Mouse (Mus musculus): ENCODE measurements around the gene Gnaq. TPM values are rescaled to one million over a fixed set of nuclear protein-coding genes. Genes with fewer than 3 reads are reported as not detected.

Gnaq gene
- polyA plus RNA-seq, 1 experiment: 8.1 TPM

DNA sequence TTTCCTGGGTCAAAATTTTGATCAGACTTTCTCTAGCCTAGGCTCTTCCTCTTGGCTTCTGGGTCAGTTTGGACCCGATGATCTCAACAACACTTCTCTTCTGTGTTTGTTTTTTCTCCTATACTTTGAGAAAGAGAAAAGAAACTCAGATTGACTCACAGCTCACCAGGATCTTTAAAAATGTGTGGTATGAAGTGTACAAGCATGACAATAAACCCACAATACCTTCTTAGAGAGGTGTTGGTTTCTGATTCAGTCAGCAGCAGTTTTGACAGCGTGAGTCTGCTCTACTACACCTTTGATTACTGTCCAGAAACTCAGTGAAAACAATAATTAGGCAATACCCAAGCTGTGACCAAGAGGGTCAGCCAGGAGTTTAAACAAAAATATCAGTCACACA lies 122.7 kb downstream of the Gnaq start:
- DNase-seq: no peak
- Histone ChIP-seq H3K36me3 (ENCODE audit: control insufficient read depth, insufficient read depth, low read length) (no peaks in the 10 kb centered on the region), H3K4me3 (ENCODE audit: control insufficient read depth, insufficient read depth, low read length) (no peak overlapping the region), H3K27me3 (ENCODE audit: control insufficient read depth, insufficient read depth, low read length) (no peaks in the 10 kb centered on the region), H3K27ac (ENCODE audit: control insufficient read depth, insufficient read depth, low read length) (no peak overlapping the region), H3K4me1 (replicated peaks; ENCODE audit: control insufficient read depth, insufficient read depth, low read length) (peaks cover 2% of the 10 kb centered on the region; the same call in 1 of the 2 replicates)
- TF ChIP-seq POLR2A (IDR thresholded peaks at IDR 0.05; ENCODE audit: control insufficient read depth, extremely low read depth, insufficient read depth, low read length, poor library complexity) (no peak), CTCF (IDR thresholded peaks at IDR 0.05; ENCODE audit: borderline replicate concordance, control insufficient read depth, extremely low read depth, insufficient read depth, low read length, poor library complexity) (no peak)
- WGBS: 86% methylated on average over 2 of the region's 2 CpGs

DNA sequence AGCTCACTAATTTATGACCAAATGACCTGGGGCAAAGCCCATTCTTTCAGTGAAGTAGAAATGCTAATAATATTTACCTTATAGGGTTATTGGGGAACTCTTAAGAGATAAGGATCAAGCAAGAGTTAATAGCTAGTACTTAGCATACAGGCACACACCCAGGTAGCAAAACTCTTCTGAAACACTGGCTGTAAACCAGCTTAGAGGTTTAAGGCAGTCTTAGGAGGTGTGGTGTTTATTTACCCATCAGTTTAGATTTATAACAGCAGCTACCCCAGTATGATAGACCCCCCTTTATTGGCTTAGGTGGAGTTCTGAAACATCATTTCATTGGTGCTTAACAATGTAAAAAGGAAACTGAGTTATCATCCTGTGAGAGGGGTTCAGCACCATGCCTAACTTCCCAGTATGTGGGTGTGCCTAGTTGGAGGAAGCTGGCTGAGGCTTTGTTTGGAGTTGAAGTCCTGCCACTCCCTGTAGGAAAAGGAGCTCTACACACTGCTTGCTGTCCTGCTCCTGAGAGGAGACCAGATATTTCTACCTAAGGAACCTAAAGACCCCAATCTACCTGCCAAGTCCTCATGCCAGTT lies 126.2 kb downstream of the Gnaq start:
- H3K4me3 ChIP-seq (ENCODE audit: control insufficient read depth, insufficient read depth, low read length): no peak overlapping the region
- TF ChIP-seq POLR2A (IDR thresholded peaks at IDR 0.05; ENCODE audit: control insufficient read depth, extremely low read depth, insufficient read depth, low read length, poor library complexity) (no peak), CTCF (IDR thresholded peaks at IDR 0.05; ENCODE audit: borderline replicate concordance, control insufficient read depth, extremely low read depth, insufficient read depth, low read length, poor library complexity) (no peak)
- no peak for DNase-seq
- H3K27ac ChIP-seq (ENCODE audit: control insufficient read depth, insufficient read depth, low read length): no peak overlapping the region
- H3K27me3 ChIP-seq (ENCODE audit: control insufficient read depth, insufficient read depth, low read length): no peaks in the 10 kb centered on the region
- no peaks in the 10 kb centered on the region for H3K36me3 ChIP-seq (ENCODE audit: control insufficient read depth, insufficient read depth, low read length)
- no peaks in the 10 kb centered on the region for H3K4me1 ChIP-seq (replicated peaks; ENCODE audit: control insufficient read depth, insufficient read depth, low read length)

DNA sequence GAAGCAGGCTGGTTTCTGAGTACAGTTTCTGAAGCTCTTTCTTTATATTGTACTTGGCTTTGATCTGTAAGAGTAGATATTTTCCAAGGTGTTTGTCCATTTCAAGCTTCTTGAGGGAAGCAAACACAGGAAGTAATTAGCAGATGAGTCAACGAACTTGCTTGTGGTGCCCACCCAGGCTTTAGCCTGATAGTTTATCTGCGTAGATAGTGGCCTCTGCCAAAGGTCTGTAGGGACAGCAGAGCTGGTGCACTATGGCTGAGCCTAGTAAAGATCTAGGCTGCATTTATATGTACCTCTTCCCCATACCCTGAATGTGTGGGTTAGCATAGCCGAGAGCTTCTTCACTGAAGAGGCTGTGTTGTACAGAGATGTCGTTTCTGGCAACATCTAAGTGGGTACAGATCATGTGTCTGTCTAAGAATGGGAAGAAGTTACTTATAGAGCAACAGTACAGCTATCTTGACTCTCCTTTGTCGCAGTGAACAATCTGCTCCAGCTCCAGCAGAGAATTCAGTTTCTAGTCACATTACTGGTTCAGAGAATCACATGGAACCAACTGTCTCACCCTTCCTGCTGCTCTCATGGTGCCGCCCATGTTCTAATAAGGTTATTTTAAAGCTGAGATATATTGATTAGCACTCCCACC lies 127.3 kb downstream of the Gnaq start:
- 88% methylated on average over 6 of the region's 6 CpGs for WGBS
- Histone ChIP-seq H3K4me1 (replicated peaks; ENCODE audit: control insufficient read depth, insufficient read depth, low read length) (no peaks in the 10 kb centered on the region), H3K4me3 (ENCODE audit: control insufficient read depth, insufficient read depth, low read length) (no peak overlapping the region), H3K27ac (ENCODE audit: control insufficient read depth, insufficient read depth, low read length) (no peak overlapping the region), H3K27me3 (ENCODE audit: control insufficient read depth, insufficient read depth, low read length) (no peaks in the 10 kb centered on the region), H3K36me3 (ENCODE audit: control insufficient read depth, insufficient read depth, low read length) (no peaks in the 10 kb centered on the region)
- no peak for DNase-seq
- TF ChIP-seq CTCF (IDR thresholded peaks at IDR 0.05; ENCODE audit: borderline replicate concordance, control insufficient read depth, extremely low read depth, insufficient read depth, low read length, poor library complexity): no peak
- no peak for TF ChIP-seq POLR2A (IDR thresholded peaks at IDR 0.05; ENCODE audit: control insufficient read depth, extremely low read depth, insufficient read depth, low read length, poor library complexity)

DNA sequence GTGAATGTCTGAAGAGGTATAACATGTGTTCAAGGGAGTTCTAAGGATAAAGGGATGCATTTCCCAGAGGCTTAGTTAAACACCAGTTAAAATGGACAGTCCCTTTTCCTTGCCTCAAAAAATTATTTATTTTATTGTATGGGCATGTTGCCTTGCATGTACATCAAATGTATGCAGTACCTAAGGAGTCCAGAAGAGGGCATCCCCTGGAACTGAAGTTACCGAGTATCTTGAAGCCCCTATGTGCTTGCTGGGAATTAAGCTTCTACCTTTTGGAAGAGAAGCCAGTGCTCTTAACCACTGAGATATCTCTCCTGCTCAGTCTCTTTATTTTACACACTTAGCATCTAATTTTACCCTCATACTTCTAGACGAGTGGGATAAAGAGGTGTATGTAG lies 127.8 kb downstream of the Gnaq start:
- Histone ChIP-seq H3K27ac (ENCODE audit: control insufficient read depth, insufficient read depth, low read length) (no peak overlapping the region), H3K4me1 (replicated peaks; ENCODE audit: control insufficient read depth, insufficient read depth, low read length) (no peaks in the 10 kb centered on the region), H3K27me3 (ENCODE audit: control insufficient read depth, insufficient read depth, low read length) (no peaks in the 10 kb centered on the region), H3K36me3 (ENCODE audit: control insufficient read depth, insufficient read depth, low read length) (no peaks in the 10 kb centered on the region), H3K4me3 (ENCODE audit: control insufficient read depth, insufficient read depth, low read length) (no peak overlapping the region)
- DNase-seq: peak; percentile 21
- 82% methylated on average over 2 of the region's 2 CpGs for WGBS
- TF ChIP-seq CTCF (IDR thresholded peaks at IDR 0.05; ENCODE audit: borderline replicate concordance, control insufficient read depth, extremely low read depth, insufficient read depth, low read length, poor library complexity) (no peak), POLR2A (IDR thresholded peaks at IDR 0.05; ENCODE audit: control insufficient read depth, extremely low read depth, insufficient read depth, low read length, poor library complexity) (no peak)

DNA sequence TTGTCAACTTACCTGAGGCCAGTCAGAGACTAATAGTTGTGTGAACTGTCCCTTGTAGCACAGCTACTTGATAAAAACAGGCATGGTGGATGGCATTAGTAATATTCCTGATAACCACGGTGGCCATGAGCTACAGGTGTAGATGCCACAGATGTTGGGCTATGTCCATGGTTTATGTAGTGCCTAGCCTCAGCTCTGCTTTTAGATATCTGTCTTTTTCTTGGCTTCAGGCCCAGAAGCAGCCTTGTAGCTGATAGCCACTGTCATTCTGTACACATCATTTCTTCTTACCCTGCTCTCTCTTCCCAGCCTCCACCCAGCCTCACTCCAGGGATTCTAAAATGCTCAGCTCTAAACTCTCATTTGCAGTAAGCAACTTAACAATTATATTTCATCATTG lies 128.3 kb downstream of the Gnaq start:
- no peaks in the 10 kb centered on the region for H3K36me3 ChIP-seq (ENCODE audit: control insufficient read depth, insufficient read depth, low read length)
- H3K4me1 ChIP-seq (replicated peaks; ENCODE audit: control insufficient read depth, insufficient read depth, low read length): no peaks in the 10 kb centered on the region
- no peak for TF ChIP-seq CTCF (IDR thresholded peaks at IDR 0.05; ENCODE audit: borderline replicate concordance, control insufficient read depth, extremely low read depth, insufficient read depth, low read length, poor library complexity)
- TF ChIP-seq POLR2A (IDR thresholded peaks at IDR 0.05; ENCODE audit: control insufficient read depth, extremely low read depth, insufficient read depth, low read length, poor library complexity): no peak
- no peaks in the 10 kb centered on the region for H3K27me3 ChIP-seq (ENCODE audit: control insufficient read depth, insufficient read depth, low read length)
- no peak overlapping the region for H3K27ac ChIP-seq (ENCODE audit: control insufficient read depth, insufficient read depth, low read length)
- no peak for DNase-seq
- 91% methylated on average over 1 of the region's 1 CpGs for WGBS
- no peak overlapping the region for H3K4me3 ChIP-seq (ENCODE audit: control insufficient read depth, insufficient read depth, low read length)

DNA sequence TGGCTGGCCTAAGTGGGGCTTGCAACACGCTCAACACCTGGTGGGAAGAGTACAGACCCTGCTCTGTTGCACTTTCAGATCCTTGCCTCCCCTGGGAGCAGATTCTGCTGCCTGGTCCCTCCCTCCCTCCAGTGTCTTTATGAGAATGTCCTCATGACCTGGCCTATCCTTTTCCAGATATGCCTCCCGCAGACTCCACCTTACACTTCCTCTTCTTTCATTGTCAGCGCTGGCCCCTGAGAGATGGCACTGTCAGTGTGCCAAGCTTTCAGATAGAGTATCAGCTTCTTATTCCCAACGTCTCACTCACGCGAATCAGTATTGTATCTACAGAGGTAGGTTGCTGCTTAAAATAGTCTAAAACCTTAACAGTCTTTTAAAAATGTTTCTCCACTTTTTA lies 129.0 kb downstream of the Gnaq start:
- DNase-seq: no peak
- H3K27me3 ChIP-seq (ENCODE audit: control insufficient read depth, insufficient read depth, low read length): no peaks in the 10 kb centered on the region
- WGBS: 94% methylated on average over 6 of the region's 6 CpGs
- H3K4me3 ChIP-seq (ENCODE audit: control insufficient read depth, insufficient read depth, low read length): no peak overlapping the region
- TF ChIP-seq POLR2A (IDR thresholded peaks at IDR 0.05; ENCODE audit: control insufficient read depth, extremely low read depth, insufficient read depth, low read length, poor library complexity): no peak
- no peak for TF ChIP-seq CTCF (IDR thresholded peaks at IDR 0.05; ENCODE audit: borderline replicate concordance, control insufficient read depth, extremely low read depth, insufficient read depth, low read length, poor library complexity)
- no peak overlapping the region for H3K27ac ChIP-seq (ENCODE audit: control insufficient read depth, insufficient read depth, low read length)
- H3K4me1 ChIP-seq (replicated peaks; ENCODE audit: control insufficient read depth, insufficient read depth, low read length): no peaks in the 10 kb centered on the region
- no peaks in the 10 kb centered on the region for H3K36me3 ChIP-seq (ENCODE audit: control insufficient read depth, insufficient read depth, low read length)

Measured in thymus, adult 2 months (tissue).